Mouse (Mus musculus) embryonic facial prominence, embryonic 15.5 days (tissue): Measurements from ENCODE around the gene Wdr3. TPM values are rescaled to one million over a fixed set of nuclear protein-coding genes. Genes with fewer than 3 reads are reported as not detected.

Experiments
- ATAC-seq: fragments of 200-750 bp; cut with Nextera tagmentation; 2 replicates; pipeline ENCODE4 v1.8.0; 2017; ENCODE audit warnings: low read depth, moderate TSS enrichment; ENCODE audit not compliant: insufficient number of reproducible peaks, low FRiP score, low TSS enrichment
- H3K27ac ChIP-seq: fragments of 300-500 bp; sonication (generic); replicated peaks from 2 replicates; pipeline ENCODE4 v1.5.1; 2015; ENCODE audit warnings: mild to moderate bottlenecking, inconsistent platforms
- H3K27me3 ChIP-seq: fragments of 300-500 bp; sonication (generic); 2 replicates; pipeline ENCODE4 v1.6.1; 2015; ENCODE audit warnings: inconsistent platforms
- H3K36me3 ChIP-seq: fragments of 300-500 bp; sonication (generic); 2 replicates; pipeline ENCODE4 v1.6.1; 2015; ENCODE audit warnings: mild to moderate bottlenecking, inconsistent platforms
- H3K4me1 ChIP-seq: fragments of 300-500 bp; sonication (generic); 2 replicates; pipeline ENCODE4 v1.6.1; 2015; ENCODE audit warnings: inconsistent platforms
- H3K4me2 ChIP-seq: fragments of 300-500 bp; sonication (generic); replicated peaks from 2 replicates; pipeline ENCODE4 v1.6.1; 2015; ENCODE audit warnings: mild to moderate bottlenecking, inconsistent platforms
- H3K4me3 ChIP-seq: fragments of 300-500 bp; sonication (generic); replicated peaks from 2 replicates; pipeline ENCODE4 v1.5.1; 2015; ENCODE audit warnings: mild to moderate bottlenecking, inconsistent platforms
- H3K9ac ChIP-seq: fragments of 300-500 bp; sonication (generic); 2 replicates; pipeline ENCODE4 v1.6.1; 2015; ENCODE audit warnings: inconsistent platforms
- H3K9me3 ChIP-seq: fragments of 300-500 bp; sonication (generic); replicated peaks from 2 replicates; pipeline ENCODE4 v1.6.1; 2016; ENCODE audit warnings: inconsistent platforms
- WGBS: fragments of 180-500 bp; shearing (Covaris S2); methylation state at CpG from one replicate; pipeline ENCODE4 v1.1.7; 2015; 5-methylcytosine and 5-hydroxymethylcytosine counted together
- polyA plus RNA-seq: library from polyadenylated mRNA; unstranded; fragments of >200 nt; fragmentation: Nextera tagmentation; extraction: Ambion mirVana; gene quantifications from 2 replicates; pipeline ENCODE4 v1.2.1, GENCODE M21; 2015

The Wdr3 gene
- polyA plus RNA-seq: 41.6 and 43.9 TPM in 2 replicates

GRCm38 (mm10) chr3:100162315-100163105 lies at the start of gene Wdr3, which contains the start of gene Gdap2:
Gene Wdr3, minus strand, starts transcription at chr3:100162407.
Gene Gdap2, plus strand, starts transcription at chr3:100162381.
- Histone ChIP-seq H3K9me3 (no peaks in the 10 kb centered on the region), H3K4me1 (peaks cover 25% of the 10 kb centered on the region), H3K27ac (peak within 1 kb of the TSS; percentile 83), H3K4me2 (peak within 1 kb of the TSS; percentile 74), H3K36me3 (peaks cover 14% of the 10 kb centered on the region), H3K27me3 (no peaks in the 10 kb centered on the region), H3K4me3 (peak within 1 kb of the TSS; percentile 92), H3K9ac (peak within 1 kb of the TSS; percentile 65)
- peak; percentile 95 for ATAC-seq
- under 1% methylated on average over 54 of the region's 55 CpGs for WGBS

- no peak overlapping the region for H3K4me2 ChIP-seq
- H3K9ac ChIP-seq: no peak overlapping the region
- ATAC-seq: no peak
- peaks cover 38% of the 10 kb centered on the region for H3K36me3 ChIP-seq
- no peaks in the 10 kb centered on the region for H3K9me3 ChIP-seq
- 16% methylated on average over 1 of the region's 1 CpGs for WGBS
- no peak overlapping the region for H3K27ac ChIP-seq
- H3K4me3 ChIP-seq: no peak overlapping the region
- H3K4me1 ChIP-seq: peaks cover 5% of the 10 kb centered on the region; the same call in 1 of the 2 replicates
- no peaks in the 10 kb centered on the region for H3K27me3 ChIP-seq
Observed at GRCm38 (mm10) chr3:100206973-100207372, 44.8 kb upstream of the Wdr3 start.

- no peak for ATAC-seq
- no peaks in the 10 kb centered on the region for H3K4me1 ChIP-seq
- H3K4me3 ChIP-seq: no peak overlapping the region
- no peak overlapping the region for H3K9ac ChIP-seq
- WGBS: 89% methylated on average over 7 of the region's 7 CpGs
- H3K4me2 ChIP-seq: no peak overlapping the region
- no peaks in the 10 kb centered on the region for H3K27me3 ChIP-seq
- H3K36me3 ChIP-seq: peaks cover 56% of the 10 kb centered on the region
- H3K27ac ChIP-seq: no peak overlapping the region
- no peaks in the 10 kb centered on the region for H3K9me3 ChIP-seq
Observed at GRCm38 (mm10) chr3:100201554-100201953, 39.3 kb upstream of the Wdr3 start.

GRCm38 (mm10) chr3:100194210-100194609 lies 32.0 kb upstream of the Wdr3 start:
- 35% methylated on average over 5 of the region's 5 CpGs for WGBS
- no peak overlapping the region for H3K27ac ChIP-seq

GRCm38 (mm10) chr3:100189861-100190260 lies 27.7 kb upstream of the Wdr3 start:
- no peaks in the 10 kb centered on the region for H3K9me3 ChIP-seq
- 81% methylated on average over 11 of the region's 11 CpGs for WGBS
- no peak overlapping the region for H3K4me2 ChIP-seq
- peaks cover 30% of the 10 kb centered on the region; the same call in 1 of the 2 replicates for H3K36me3 ChIP-seq
- H3K27me3 ChIP-seq: no peaks in the 10 kb centered on the region
- no peaks in the 10 kb centered on the region for H3K4me1 ChIP-seq
- ATAC-seq: no peak; the same call in 1 of the 2 replicates
- no peak overlapping the region for H3K4me3 ChIP-seq
- no peak overlapping the region for H3K27ac ChIP-seq
- no peak overlapping the region for H3K9ac ChIP-seq

More at GRCm38 (mm10) chr3:100194210-100194609, 32.0 kb upstream of the Wdr3 start:
- no peaks in the 10 kb centered on the region for H3K9me3 ChIP-seq
- no peak overlapping the region for H3K9ac ChIP-seq
- ATAC-seq: no peak
- H3K36me3 ChIP-seq: peaks cover 31% of the 10 kb centered on the region
- H3K4me3 ChIP-seq: no peak overlapping the region
- H3K4me2 ChIP-seq: no peak overlapping the region
- no peaks in the 10 kb centered on the region for H3K27me3 ChIP-seq
- H3K4me1 ChIP-seq: no peaks in the 10 kb centered on the region

- ATAC-seq: no peak; the same call in 1 of the 2 replicates
- Histone ChIP-seq H3K9me3 (no peaks in the 10 kb centered on the region), H3K9ac (no peak overlapping the region), H3K27me3 (no peaks in the 10 kb centered on the region), H3K36me3 (peaks cover 30% of the 10 kb centered on the region; the same call in 1 of the 2 replicates), H3K4me3 (no peak overlapping the region), H3K27ac (no peak overlapping the region), H3K4me1 (no peaks in the 10 kb centered on the region), H3K4me2 (no peak overlapping the region)
- WGBS: 32% methylated on average over 1 of the region's 1 CpGs
Observed at GRCm38 (mm10) chr3:100189444-100189843, 27.2 kb upstream of the Wdr3 start.

GRCm38 (mm10) chr3:100180471-100180870 lies 18.3 kb upstream of the Wdr3 start:
- Histone ChIP-seq H3K27me3 (no peaks in the 10 kb centered on the region), H3K36me3 (peaks cover 56% of the 10 kb centered on the region), H3K9me3 (no peaks in the 10 kb centered on the region), H3K4me3 (no peak overlapping the region), H3K4me2 (no peak overlapping the region), H3K4me1 (no peaks in the 10 kb centered on the region), H3K27ac (no peak overlapping the region), H3K9ac (no peak overlapping the region)
- 69% methylated on average over 3 of the region's 3 CpGs for WGBS
- ATAC-seq: no peak

GRCm38 (mm10) chr3:100176031-100176430 lies 13.8 kb upstream of the Wdr3 start:
- no peaks in the 10 kb centered on the region for H3K4me1 ChIP-seq
- H3K4me2 ChIP-seq: no peak overlapping the region
- H3K4me3 ChIP-seq: no peak overlapping the region
- no peaks in the 10 kb centered on the region for H3K27me3 ChIP-seq
- no peak overlapping the region for H3K27ac ChIP-seq
- ATAC-seq: no peak
- H3K36me3 ChIP-seq: peaks cover 70% of the 10 kb centered on the region
- no peaks in the 10 kb centered on the region for H3K9me3 ChIP-seq
- whole genome bisulfite sequencing: 93% methylated on average over 2 of the region's 2 CpGs
- no peak overlapping the region for H3K9ac ChIP-seq

- no peak for ATAC-seq
- H3K4me1 ChIP-seq: peaks cover 25% of the 10 kb centered on the region
- no peak overlapping the region for H3K9ac ChIP-seq
- H3K4me3 ChIP-seq: no peak overlapping the region
- no peaks in the 10 kb centered on the region for H3K9me3 ChIP-seq
- H3K27me3 ChIP-seq: no peaks in the 10 kb centered on the region
- no peak overlapping the region for H3K27ac ChIP-seq
- peaks cover 3% of the 10 kb centered on the region; the same call in 1 of the 2 replicates for H3K36me3 ChIP-seq
- no peak overlapping the region for H3K4me2 ChIP-seq
Observed at GRCm38 (mm10) chr3:100164991-100165390, 2.8 kb upstream of the Wdr3 start.

- Histone ChIP-seq H3K4me1 (peaks cover 25% of the 10 kb centered on the region), H3K9me3 (no peaks in the 10 kb centered on the region), H3K4me2 (no peak overlapping the region), H3K9ac (no peak overlapping the region), H3K27ac (no peak overlapping the region), H3K36me3 (peaks cover 10% of the 10 kb centered on the region), H3K4me3 (no peak overlapping the region), H3K27me3 (no peaks in the 10 kb centered on the region)
- WGBS: 74% methylated on average over 2 of the region's 2 CpGs
- no peak for ATAC-seq
Observed at GRCm38 (mm10) chr3:100163556-100163955, 1.3 kb upstream of the Wdr3 start.

- Histone ChIP-seq H3K27me3 (no peaks in the 10 kb centered on the region), H3K27ac (peak overlapping the region; percentile 83), H3K4me1 (peaks cover 25% of the 10 kb centered on the region), H3K4me3 (peak overlapping the region; percentile 92), H3K9ac (peak overlapping the region; percentile 65), H3K36me3 (peaks cover 21% of the 10 kb centered on the region), H3K9me3 (no peaks in the 10 kb centered on the region), H3K4me2 (peak overlapping the region; percentile 74)
- 1% methylated on average over 35 of the region's 35 CpGs for WGBS
- ATAC-seq: no peak
Observed at GRCm38 (mm10) chr3:100161665-100162314, 417 bp downstream of the Wdr3 start.
